ENCODE assay signal across 8 mouse cellular contexts in genomic region chrX:36112422-36112750, GRCm38 (mm10). TPM values are rescaled to one million over a fixed set of nuclear protein-coding genes. Genes with fewer than 3 reads are reported as not detected.
DNase-seq lines count a peak whose midpoint lies in the region; ATAC-seq and TF ChIP-seq lines count a peak whose summit lies in the region.

No protein-coding gene starts in this region.

- H3K9me3 ChIP-seq in intestine, embryonic 16.5 days (ENCODE audit: control insufficient read depth, low read length), result no peaks in the 10 kb centered on the region
- no peaks in the 10 kb centered on the region for H3K9me3 ChIP-seq in neural tube, embryonic 13.5 days

- no peak overlapping the region for H3K27ac ChIP-seq in left cerebral cortex, adult 2 months
- peak overlapping the region; percentile 37; the same call in 1 of the 2 replicates for H3K27ac ChIP-seq in embryonic fibroblast, embryonic 13.5 days (ENCODE audit: insufficient read depth, low read length)
- H3K27ac ChIP-seq in intestine, embryonic 16.5 days (ENCODE audit: low read length), result no peak overlapping the region
- no peak overlapping the region for H3K27ac ChIP-seq in neural tube, embryonic 13.5 days (replicated peaks)

- H3K4me1 ChIP-seq in embryonic fibroblast, embryonic 13.5 days (ENCODE audit: control insufficient read depth, insufficient read depth, low read length), result peaks cover 2% of the 10 kb centered on the region; the same call in 1 of the 2 replicates
- H3K4me1 ChIP-seq in intestine, embryonic 16.5 days (ENCODE audit: control insufficient read depth, insufficient read depth, low read length), result no peaks in the 10 kb centered on the region
- no peaks in the 10 kb centered on the region for H3K4me1 ChIP-seq in neural tube, embryonic 13.5 days (replicated peaks)

- no peak for TF ChIP-seq CTCF in left cerebral cortex, adult 2 months (IDR thresholded peaks at IDR 0.05)
- no peak for TF ChIP-seq CTCF in embryonic fibroblast, embryonic 13.5 days (IDR thresholded peaks at IDR 0.05; ENCODE audit: borderline replicate concordance, insufficient read depth, low read length)

- ATAC-seq in intestine, embryonic 16.5 days, result peak; percentile 53; the same call in 1 of the 2 replicates
- ATAC-seq in neural tube, embryonic 13.5 days (ENCODE audit: low read depth), result peak; percentile 32; the same call in 1 of the 2 replicates
- ATAC-seq in inflammation-experienced regulatory T-cells, adult 6 months, result no peak

- intact Hi-C loops in left cerebral cortex, adult 2 months (cut with DNase I), result no loop called here
- intact Hi-C loops in left cerebral cortex, postnatal 4 days (cut with DNase I), result no loop called here

- no peaks in the 10 kb centered on the region for H3K36me3 ChIP-seq in intestine, embryonic 16.5 days (ENCODE audit: control insufficient read depth, insufficient read depth, low read length)
- no peaks in the 10 kb centered on the region for H3K36me3 ChIP-seq in neural tube, embryonic 13.5 days

- WGBS in intestine, embryonic 16.5 days, result 19% methylated on average over 9 of the region's 9 CpGs
- 19% methylated on average over 9 of the region's 9 CpGs for WGBS in neural tube, embryonic 13.5 days

- TF ChIP-seq POLR2A in embryonic fibroblast, embryonic 13.5 days (IDR thresholded peaks at IDR 0.05; ENCODE audit: low read depth, low read length), result no peak

- DNase-seq in left cerebral cortex, adult 2 months (ENCODE audit: extremely low spot score in 1 of 2, low spot score in 2 of 2), result no peak
- DNase-seq in left cerebral cortex, postnatal 4 days, result no peak
- DNase-seq in layer of hippocampus, postnatal 14 days (ENCODE audit: low spot score in 2 of 2), result no peak
- DNase-seq in adrenal gland, adult 8-10 months, result no peak

- peak overlapping the region; percentile 73 for H3K9ac ChIP-seq in intestine, embryonic 16.5 days (ENCODE audit: low read depth, low read length)
- peak overlapping the region; percentile 60 for H3K9ac ChIP-seq in neural tube, embryonic 13.5 days

- peak overlapping the region; percentile 47 for H3K4me3 ChIP-seq in left cerebral cortex, adult 2 months
- peak overlapping the region; percentile 73 for H3K4me3 ChIP-seq in embryonic fibroblast, embryonic 13.5 days (ENCODE audit: insufficient read depth, low read length)
- H3K4me3 ChIP-seq in intestine, embryonic 16.5 days (ENCODE audit: low read length), result peak overlapping the region; percentile 61
- H3K4me3 ChIP-seq in neural tube, embryonic 13.5 days, result peak overlapping the region; percentile 46

- peak overlapping the region; percentile 65 for H3K4me2 ChIP-seq in intestine, embryonic 16.5 days (ENCODE audit: low read depth, low read length)
- peak overlapping the region; percentile 75 for H3K4me2 ChIP-seq in neural tube, embryonic 13.5 days

- no peaks in the 10 kb centered on the region for H3K27me3 ChIP-seq in intestine, embryonic 16.5 days (replicated peaks; ENCODE audit: control insufficient read depth, insufficient read depth, low read length)
- no peaks in the 10 kb centered on the region for H3K27me3 ChIP-seq in neural tube, embryonic 13.5 days

RNA-seq across cellular contexts. Expression of gene Il13ra1, which starts 0.5 kb away (rescaled TPM):
- total RNA-seq in left cerebral cortex, adult 2 months (2021), result 1 to 10 TPM; 3.8 to 4.3 TPM
- total RNA-seq in left cerebral cortex, postnatal 4 days (2021), result 1 to 10 TPM; 4.1 to 4.9 TPM
- polyA plus RNA-seq in embryonic fibroblast, embryonic 13.5 days (2011; ENCODE audit: insufficient read length, low read depth, missing spikeins), result 36.1 and 58.1 TPM in 2 replicates
- 24.3 TPM in 2 replicates for polyA plus RNA-seq in intestine, embryonic 16.5 days (2015; fragmentation: Nextera tagmentation; extraction: Ambion mirVana)
- 4.4 and 6.0 TPM in 2 replicates for polyA plus RNA-seq in neural tube, embryonic 13.5 days (2015; fragmentation: Nextera tagmentation; extraction: Ambion mirVana)
- 1 to 10 TPM; 4.1 to 4.8 TPM for total RNA-seq in layer of hippocampus, postnatal 14 days (2021)
- 10 to 100 TPM in 2 of 4 experiments, 1 to 10 TPM in 2; 6.6 to 13.5 (median 10.2) TPM for total RNA-seq in adrenal gland, adult 8-10 months (2022)
- polyA plus RNA-seq in inflammation-experienced regulatory T-cells, adult 6 months (2017; shearing (Covaris generic)), result 1 to 10 TPM in 1 of 3 experiments, under 1 TPM in 2; 0.21 to 1.0 (median 0.44) TPM
